Mouse (Mus musculus) common myeloid progenitor, adult 5-6 weeks (primary cell): Measurements from ENCODE around the gene Necap1. TPM values are rescaled to one million over a fixed set of nuclear protein-coding genes. Genes with fewer than 3 reads are reported as not detected.

Source experiments
- ATAC-seq: replicated peaks from 2 replicates; pipeline ENCODE4 v1.8.0; 2016; ENCODE audit warnings: low read depth, mild to moderate bottlenecking, moderate TSS enrichment, inconsistent platforms; ENCODE audit not compliant: poor library complexity, severe bottlenecking
- total RNA-seq: library from RNA; stranded (forward); fragments of 200-1000, 187-1606 nt; gene quantifications from 2 replicates; pipeline ENCODE4 v1.2.3, GENCODE M21; 2017

Gene Necap1
- 10.1 and 13.3 TPM in 2 replicates for total RNA-seq

DNA sequence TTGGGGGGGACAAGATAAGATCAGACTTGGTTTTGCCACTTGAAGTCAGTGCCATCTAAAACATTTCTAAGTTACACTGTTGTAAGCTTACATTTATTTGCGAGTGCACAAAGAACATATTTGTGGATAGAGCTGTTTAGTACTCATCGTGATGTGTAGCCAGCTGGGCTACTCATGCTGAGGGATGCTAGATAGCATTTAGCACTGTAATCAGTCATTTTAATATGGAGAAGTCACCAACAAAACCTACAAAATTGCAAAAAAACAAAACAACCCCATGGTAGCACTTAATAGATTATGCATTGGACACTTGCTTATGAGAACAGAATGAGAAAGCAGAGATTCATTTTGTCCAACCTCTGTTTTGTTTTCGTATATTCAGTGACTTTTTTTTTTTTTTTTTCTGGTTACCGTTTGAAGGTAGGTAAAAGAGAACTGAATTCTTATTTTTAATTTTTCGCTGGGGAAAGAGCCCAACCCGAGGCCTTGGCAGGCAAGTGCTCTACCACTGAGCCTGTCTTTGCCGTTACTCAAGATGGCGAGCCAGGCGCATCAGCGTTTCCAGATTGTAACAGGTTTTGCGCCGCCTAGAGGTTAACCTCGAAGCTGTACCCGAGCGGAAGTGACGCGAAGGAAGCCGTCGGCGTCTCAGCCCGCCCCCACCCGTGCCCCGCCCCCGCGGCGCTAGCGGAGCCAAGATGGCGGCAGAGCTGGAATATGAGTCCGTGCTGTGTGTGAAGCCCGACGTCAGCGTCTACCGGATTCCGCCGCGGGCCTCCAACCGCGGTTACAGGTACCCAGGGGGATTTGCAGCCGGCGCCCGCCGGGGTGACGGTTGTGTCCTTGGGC, at the start of gene Necap1:
TSS of gene Necap1 (plus strand) at position 604 of the 849 bp plus-strand sequence.
- ATAC-seq, result peak; percentile 79

DNA sequence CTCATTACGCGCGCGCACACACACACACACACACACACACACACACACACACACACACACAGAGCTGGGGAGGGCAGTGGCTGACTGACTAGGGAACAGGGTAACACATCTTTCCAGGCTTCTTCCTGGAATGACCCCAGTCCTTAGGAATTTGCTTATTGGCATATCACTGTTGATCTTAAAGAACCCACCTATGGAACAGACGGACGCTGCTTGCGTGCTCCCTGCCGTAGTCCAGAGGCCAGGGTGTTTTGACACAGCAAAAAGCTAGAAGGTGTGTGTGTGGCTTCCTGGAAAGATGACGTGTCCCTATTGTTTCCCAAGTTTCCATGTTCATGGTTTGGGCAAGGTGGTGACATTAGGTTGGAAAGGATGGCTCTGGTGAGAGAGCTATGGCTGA, 49.1 kb upstream of the Necap1 start:
- no peak for ATAC-seq

DNA sequence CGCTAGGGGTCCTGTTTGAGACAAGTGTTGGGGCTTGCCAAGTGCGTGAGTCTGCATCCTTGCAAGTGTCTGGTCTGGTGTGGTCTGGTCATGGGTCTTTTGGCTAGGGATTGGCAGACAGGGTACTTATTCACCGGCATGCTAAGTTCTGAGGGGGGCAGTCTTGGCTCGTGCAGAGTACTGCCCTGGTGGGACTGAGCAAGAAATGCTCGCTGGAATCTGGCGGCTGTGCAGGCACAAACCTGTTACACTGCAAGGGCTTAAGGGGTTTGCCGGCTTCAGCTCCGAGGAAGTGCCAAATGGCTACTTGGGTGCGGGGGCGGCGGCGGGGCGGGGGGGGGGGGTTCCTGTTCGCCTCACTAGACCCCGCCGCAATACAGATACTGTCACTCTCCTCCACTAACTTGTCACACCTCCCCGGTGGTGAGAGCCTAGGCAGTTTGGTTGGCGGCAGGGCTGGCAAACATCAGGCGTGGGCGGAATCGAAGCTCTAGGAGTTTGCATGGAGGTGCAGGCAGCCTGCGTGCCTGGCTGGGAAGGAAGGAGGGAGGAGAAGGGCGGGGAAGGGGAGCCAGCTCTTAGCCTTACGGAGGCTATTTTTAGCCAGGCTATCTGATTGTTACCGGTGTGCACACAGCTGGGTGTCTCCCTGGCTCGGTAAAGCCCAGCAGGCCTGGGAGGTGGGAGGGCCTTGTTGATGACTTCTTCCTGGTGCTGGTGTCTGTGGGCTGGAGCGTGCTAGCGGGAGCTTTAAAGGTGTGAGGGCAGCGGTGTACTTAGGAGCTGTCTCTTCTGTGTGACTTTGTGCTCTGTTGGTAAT, 48.1 kb upstream of the Necap1 start:
- peak; percentile 73 for ATAC-seq

DNA sequence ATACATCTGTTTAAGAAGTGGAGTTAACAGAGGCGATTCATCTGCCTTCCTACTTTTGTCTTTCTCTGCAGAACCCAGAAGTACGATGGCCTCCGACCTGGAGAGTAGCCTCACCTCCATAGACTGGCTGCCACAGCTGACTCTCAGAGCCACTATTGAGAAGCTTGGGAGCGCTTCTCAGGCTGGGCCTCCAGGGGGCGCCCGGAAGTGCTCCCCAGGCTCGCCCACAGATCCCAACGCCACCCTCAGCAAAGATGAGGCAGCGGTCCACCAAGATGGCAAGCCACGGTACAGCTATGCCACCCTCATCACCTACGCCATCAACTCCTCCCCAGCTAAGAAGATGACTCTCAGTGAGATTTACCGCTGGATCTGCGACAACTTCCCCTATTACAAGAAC, 46.2 kb upstream of the Necap1 start:
- peak; percentile 41; the same call in 1 of the 2 replicates for ATAC-seq

DNA sequence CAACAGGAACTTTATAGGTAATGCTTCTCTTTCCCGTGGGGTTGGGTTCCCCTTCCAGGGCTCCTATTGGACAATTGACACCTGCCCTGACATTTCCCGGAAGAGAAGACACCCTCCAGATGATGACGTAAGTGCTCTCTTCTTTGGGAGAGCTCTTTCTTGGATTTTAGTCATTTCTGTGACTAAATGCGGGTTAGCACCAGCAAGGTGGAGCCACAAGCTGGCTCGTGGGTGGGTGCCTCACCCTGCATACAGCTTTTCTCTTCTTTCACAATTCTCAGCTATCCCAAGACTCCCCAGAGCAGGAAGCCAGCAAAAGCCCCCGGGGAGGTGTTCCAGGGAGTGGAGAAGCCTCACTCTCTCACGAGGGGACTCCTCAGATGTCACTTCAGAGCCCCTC, 41.4 kb upstream of the Necap1 start:
- no peak for ATAC-seq

DNA sequence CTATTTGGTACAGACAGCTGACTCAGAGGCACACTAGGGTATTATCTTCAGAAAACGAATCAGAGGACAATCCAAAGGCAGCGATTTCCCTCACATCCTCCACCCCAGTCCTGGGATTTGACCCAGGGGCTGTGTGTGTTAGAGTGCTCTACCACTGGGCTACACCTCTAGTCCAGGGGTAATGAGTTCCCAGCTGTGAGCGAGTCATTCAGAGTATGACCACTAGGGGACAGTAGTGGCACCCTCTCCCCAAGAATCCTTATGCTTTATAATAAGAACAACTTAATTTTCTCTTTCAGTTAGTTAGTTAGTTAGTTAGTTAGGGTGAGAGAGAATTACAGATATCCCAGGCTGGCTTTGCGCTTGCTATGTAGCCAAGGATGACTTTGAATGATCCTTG, 39.9 kb upstream of the Necap1 start:
- ATAC-seq, result peak; percentile 90

DNA sequence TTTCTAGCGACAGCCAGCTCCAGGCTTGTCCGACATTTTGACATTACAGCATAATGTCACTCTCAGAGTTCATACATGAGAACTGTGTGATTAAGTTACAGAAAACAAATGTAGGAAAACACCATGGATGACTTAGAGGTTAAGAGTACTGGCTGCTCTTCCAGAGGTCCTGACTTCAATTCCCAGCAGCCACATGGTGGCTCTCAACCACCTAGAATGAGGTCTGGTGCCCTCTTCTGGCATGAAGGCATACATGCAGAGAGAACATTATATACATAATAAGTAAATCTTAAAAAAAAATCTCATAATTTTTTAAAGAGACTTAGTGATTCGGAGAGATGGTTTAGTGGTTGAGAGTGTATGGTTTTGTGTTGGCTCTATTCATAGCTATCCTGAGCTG, 37.3 kb upstream of the Necap1 start:
- no peak for ATAC-seq

DNA sequence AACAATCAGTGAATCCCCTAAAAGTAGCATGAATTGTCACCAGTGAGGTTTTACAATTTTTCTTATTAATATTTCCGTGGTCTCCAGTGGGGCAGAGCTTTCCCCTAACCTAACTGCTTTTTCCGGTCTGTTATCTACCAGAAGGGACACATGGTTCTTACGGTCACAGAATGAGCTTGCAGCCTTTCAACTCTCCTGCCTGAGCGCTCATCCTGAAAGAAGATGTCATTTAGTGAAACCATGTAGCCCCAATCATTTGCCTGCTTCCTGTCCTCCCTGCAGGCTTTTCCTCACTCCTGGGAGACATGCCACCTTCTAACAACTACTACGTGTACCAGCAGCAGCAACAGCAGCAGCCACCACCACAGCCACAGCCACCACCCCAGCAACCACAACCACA, 36.7 kb upstream of the Necap1 start:
- no peak for ATAC-seq

DNA sequence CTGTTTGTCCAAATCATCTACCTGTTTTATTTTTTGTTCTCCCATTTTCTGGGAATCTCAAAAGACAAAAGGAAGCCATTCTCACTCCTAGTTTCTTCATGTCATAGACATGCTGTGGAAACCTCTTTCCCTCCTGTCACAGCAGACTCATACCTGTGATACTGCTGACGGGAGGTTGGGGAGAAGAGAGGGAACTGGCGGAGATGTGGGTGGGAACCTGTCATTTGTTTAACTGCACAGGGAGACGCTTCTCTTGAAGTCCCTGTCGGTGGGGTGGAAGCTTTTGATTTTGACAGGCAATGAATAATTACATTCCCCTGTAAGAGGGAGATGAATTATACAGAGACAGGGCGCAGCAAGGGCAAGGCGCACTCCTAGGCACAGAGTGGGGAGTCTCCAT, 30.5 kb upstream of the Necap1 start:
- ATAC-seq, result no peak

DNA sequence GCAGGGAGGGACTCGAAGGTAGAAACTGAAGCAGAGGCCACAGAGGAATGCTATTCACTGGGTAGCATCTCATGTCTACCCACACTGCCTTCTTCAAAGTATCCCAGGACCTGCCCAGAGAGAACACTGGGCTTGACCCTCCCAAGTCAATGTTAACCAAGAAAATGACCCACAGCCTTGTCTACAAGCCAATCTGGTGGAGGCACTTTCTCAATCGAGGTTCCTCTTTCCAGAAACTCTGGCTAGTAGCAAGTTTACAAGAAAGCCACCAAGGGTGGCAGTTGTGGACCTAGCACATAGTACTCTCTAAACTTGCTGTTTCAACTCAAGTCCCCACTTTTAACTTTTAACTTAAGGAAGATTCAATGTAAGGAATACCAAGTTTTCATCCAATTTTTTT, 21.6 kb upstream of the Necap1 start:
- ATAC-seq, result peak; percentile 62

DNA sequence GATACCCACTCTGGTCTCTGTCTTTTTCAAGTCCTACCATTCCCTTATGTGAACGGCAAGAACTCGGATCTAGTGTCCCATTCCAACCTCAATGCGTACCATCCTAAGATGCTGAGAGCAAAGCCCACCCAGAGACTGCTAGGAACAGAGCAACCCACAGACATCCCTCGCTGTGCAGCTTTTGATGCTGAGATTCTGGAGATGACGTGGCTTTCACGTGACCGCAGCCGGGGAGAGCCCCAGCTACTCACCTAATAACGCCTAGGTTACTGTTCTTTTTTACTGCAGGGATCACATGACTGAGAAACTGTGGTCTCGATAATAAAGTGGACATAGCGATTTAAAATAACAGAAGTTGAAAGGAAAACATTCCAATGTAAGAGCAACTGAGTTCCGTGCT, 19.7 kb upstream of the Necap1 start:
- ATAC-seq, result no peak

DNA sequence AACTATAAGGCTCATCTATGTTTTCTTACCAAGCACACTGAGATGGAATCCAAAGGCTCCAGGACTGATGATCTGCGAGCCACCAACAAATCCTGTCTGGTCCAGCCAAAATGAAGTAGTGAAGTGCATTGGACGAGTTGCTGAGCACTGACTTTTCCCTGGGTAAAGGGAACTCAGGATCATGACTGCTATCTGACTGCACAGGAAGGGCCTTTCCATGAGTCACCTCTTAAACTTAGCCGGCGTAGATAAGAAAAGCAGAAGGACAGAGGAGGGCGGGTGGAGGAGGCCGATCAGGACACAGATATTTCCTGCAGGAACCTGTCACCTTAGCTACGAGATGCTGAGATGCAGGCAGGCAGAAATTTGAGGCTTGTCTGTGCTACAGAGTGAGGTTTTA, 18.3 kb upstream of the Necap1 start, which contains the start of gene C3ar1:
TSS of gene C3ar1 (minus strand) at position 207 of the 400 bp plus-strand sequence.
- peak; percentile 83 for ATAC-seq

DNA sequence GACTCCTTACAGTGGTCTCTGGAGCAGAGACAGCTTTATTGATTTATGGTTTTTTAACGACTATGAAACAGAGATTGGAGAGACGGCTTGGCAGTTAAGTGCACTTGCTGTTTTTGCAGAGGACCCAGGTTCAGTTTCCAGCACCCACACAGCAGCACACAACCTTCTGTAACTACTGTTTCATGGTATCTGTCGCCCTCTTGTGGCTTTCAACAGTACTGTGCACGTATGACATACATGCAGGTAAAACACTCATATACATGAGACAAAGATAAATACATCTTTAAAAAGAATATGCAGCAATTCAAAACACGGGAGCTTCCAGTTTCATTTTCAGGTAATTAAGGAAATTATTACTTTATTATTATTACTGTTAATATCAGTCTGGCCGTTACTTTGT, 11.8 kb upstream of the Necap1 start:
- ATAC-seq, result no peak

DNA sequence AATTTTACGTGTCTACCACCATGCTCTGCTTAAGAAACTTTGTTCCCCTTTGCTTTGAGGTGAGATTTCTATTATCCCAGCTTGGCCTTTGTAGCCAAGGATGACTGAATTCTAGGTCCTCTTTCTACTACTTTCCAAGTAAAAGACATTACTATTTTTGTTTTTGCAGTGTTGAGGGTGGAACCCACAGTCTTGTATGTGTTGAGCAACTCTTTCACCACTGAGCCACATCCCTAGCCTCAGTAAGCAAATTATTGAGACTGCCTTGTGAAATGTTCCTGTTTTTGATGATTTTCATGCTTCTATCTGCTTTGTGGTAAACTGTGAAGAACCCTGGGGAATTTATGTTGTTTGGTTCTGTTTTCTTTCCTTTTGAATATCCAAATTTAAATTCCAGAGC, 11.4 kb upstream of the Necap1 start:
- peak; percentile 96 for ATAC-seq

DNA sequence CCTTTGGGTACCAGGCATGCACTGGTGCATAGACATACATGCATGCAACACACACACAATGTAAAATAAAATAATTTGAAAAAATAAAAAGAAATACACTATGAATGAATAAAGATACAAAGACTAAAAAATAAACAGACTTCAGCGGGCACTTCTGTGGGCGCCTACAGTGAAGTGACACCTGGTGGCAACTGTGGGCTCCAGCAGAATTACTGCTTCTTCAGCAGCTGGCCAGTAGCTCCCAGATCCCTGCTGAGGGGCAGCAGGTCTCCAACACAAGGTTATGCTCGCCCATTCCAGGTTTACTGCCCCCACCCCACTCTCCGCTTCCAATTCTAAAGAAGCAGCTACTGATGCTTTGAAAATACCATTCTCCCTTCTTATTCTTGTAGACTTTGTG, 6.4 kb upstream of the Necap1 start:
- peak; percentile 73 for ATAC-seq

DNA sequence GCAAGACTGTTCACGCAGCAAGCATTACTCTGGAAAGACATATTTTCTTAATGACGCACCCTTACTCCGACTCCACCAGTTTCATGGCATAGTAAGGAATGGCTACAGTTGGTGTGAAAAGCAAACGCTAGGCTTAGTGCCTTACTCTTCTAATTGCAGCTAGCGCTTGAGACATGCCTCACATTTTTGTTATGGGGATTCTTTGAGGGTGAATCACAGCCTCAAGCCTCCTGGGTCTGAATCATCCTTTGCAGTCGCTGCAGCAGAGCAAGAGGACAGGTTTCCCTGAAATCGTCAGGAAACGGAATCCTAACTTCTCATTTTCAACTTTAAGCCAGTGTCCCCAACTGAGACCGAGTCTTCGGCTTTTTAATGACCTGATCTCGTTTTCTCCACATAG, 4.4 kb upstream of the Necap1 start:
- ATAC-seq, result no peak

DNA sequence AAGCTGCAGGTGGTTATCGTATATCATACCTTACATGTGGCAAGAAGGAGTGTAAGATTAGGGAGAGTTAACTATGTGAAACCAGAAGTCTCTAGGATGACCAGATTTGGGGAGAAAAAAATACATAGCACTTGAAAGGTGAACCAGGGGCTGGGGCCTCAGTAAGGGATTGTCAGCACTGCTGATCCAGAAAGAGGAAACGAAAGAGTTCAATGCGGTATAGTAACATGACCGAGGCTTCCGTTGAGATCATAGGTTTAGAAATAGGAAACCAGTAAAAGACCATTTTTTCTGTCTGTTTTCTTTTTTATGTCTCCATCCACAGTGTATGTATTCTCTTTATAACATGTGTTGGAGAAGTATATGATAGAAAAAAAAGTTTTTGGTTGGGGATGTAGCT, 1.5 kb upstream of the Necap1 start:
- peak; percentile 80 for ATAC-seq

DNA sequence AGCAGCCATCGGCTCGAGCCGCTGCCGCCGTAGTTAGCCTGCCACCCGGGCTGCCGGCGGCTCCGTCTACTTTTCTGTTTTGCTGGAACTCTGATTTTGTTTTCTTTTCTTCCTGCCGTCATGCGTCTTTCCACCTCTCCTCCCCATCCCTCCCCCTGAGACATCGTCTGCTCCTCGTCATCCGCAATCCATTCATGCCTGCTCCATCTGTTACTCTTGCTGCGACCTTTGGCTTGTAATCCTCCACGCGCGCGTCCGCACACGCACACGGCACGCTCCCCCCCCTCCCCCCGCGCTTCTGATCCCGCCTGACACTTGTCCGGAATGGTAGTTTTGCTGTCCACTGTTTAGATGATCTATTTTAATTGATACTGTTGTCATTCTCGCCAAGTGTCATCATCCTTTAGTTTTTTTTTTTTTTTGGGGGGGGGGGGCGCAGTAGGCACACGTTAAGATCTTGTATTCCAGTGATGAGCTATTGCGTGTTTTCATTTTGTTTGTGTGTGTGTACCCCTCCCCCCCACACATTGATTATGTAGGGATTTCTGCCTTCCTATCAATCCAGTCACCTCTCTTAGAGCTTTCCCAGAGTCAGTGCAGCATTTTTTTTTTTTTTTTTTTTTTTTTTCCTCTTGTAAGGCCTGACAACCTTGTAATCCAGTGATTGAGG, 581 bp downstream of the Necap1 start:
- peak; percentile 10 for ATAC-seq

DNA sequence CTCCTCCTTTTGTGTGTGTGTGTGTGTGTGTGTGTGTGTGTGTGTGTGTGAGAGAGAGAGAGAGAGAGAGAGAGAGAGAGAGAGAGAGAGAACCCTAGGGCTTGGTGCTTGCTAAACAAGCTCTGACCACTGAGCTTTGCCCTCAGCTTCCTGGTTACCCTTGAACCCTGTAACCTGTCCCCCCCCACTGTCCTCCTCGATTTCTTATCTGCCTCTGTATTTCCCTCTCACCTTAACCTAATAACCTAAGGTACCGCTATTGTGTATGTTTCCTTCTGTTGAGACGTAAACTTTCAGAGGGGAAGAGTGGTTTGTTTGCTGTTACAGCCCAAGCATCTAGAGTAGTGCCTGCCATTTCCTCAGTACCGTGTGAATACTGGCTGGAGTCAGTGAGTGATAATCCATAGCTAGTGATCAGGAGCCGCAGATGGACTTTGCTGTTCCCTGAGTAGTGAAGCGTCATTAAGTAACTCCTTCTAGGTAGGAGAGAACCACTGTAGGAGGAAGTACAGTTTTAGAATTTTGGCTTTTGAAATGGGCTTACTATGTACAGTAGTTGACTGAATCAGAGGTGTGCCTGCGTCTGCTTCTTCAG, 5.0 kb downstream of the Necap1 start:
- no peak for ATAC-seq

DNA sequence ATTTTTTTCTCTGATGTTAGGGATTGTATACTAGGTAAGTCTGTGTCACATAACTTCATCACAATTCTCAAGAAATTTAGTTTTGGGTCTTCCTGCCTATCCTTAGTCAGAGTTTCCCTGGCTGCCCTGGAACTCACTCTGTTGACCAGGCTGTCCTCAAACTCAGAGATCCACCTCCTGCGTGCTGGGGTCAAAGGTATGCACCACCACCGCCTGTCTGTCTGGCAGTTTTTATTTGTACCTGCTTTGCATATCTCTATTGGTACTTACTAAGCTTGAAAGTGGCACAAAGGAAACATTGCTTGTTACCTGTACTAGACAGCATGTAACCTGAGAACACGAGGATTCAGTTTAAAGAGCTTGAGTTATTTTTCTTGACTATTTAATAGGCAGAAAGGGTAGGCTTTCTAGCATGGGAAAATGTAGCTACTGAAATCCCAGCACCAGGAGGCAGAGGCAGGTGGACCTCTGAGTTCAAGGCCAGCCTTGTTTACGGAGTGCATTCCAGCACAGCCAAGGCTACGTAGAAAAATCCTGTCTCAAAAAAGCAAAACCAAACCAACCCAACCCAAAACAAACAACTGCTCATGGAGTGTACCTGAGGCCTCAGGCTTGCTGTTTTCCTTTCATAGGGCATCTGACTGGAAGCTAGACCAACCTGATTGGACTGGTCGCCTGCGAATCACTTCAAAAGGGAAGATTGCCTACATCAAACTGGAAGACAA, 5.7 kb downstream of the Necap1 start:
- no peak for ATAC-seq
